Mouse (Mus musculus) layer of hippocampus, postnatal 14 days (tissue): ENCODE data around the gene Gcn1l1. TPM values are rescaled to one million over a fixed set of nuclear protein-coding genes. Genes with fewer than 3 reads are reported as not detected.
A peak's percentile ranks its signal among the peaks of the same experiment; 100 is the strongest.
"Not testable (repeated sequence)": the region's sequence is repeated elsewhere in the genome, so short reads cannot be mapped to it uniquely, and the experiment has no call there.

ENCODE experiments used
- DNase-seq, 2 experiments: peaks; one replicate each; pipeline ENCODE4 v3.0.0; 2021 to 2022; ENCODE audit warnings: low spot score in 2 of 2, mixed read lengths in 1 of 2
- long read RNA-seq, 2 experiments: library from polyadenylated mRNA; stranded (forward); transcript quantifications; one replicate each; pipeline ENCODE4 v2.0.0; 2021
- total RNA-seq, 2 experiments: library from RNA; stranded (reverse); gene quantifications; 2 replicates each; pipeline ENCODE4 v1.2.3; 2021

Gcn1l1 gene
- total RNA-seq, result 10 to 100 TPM; 69.1 to 71.5 TPM
- long read RNA-seq, experiment 1, partial matches to known transcripts, result 34 of 38 reads
- long read RNA-seq, experiment 1, other reads (novel, unspliced or antisense), result 3 of 38 reads
- long read RNA-seq, experiment 2, full-length matches to known transcripts, result 3 of 36 reads
- long read RNA-seq, experiment 2, partial matches to known transcripts, result 29 of 36 reads
- long read RNA-seq, experiment 2, other reads (novel, unspliced or antisense), result 4 of 36 reads

GRCm38 (mm10) chr5:115564737-115565393 is at the start of gene Gcn1l1:
Gene Gcn1l1 (plus strand): TSS chr5:115565254.
- DNase-seq, result peak; percentile 75 to 77

DNA sequence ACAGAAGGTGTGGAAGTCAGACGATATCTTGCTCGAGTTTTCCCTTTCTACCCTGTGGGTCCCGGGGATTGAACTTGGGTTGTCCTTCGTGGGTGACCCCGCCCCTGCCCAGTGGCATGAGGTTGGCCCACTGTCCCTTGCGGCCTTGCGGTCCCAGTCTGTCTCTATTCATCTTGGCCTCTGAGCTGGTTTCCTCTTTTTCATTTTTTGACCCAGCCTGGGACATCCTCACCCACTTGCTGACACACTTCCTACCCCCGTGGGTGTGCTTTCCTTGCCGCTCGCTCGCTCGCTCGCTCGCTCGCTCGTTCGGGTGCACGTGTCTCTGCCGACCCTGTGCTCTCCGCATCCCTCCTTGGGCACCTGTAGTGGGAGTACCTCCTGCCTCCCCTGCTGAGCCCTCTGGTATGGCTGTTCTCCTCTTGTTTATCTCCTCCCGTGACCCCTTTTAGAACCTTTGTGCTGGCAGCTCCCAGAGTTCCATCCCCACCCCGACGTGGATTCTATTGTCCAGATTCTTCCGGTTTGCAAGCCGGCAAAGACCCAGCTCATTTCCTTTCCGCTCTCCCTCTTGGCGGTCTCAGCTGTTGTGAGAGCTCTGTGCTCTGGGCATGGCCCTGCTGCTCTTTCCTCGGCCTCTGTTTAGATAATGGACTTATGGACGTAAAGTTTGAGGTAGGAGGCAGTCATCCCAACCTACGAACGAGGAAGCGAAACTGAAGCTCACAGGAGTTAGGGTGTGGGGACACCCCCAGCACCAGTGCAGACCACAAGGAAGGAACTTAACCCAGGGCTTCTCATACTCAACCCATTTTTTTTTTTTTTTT is 48.8 kb upstream of the Gcn1l1 start:
- DNase-seq, result no peak

GRCm38 (mm10) chr5:115516908-115517307 is 48.1 kb upstream of the Gcn1l1 start:
- no peak for DNase-seq

GRCm38 (mm10) chr5:115517501-115517900 is 47.6 kb upstream of the Gcn1l1 start:
- DNase-seq, result no peak

- not testable (repeated sequence) for DNase-seq
Observed at GRCm38 (mm10) chr5:115518214-115518613, 46.8 kb upstream of the Gcn1l1 start.

DNA sequence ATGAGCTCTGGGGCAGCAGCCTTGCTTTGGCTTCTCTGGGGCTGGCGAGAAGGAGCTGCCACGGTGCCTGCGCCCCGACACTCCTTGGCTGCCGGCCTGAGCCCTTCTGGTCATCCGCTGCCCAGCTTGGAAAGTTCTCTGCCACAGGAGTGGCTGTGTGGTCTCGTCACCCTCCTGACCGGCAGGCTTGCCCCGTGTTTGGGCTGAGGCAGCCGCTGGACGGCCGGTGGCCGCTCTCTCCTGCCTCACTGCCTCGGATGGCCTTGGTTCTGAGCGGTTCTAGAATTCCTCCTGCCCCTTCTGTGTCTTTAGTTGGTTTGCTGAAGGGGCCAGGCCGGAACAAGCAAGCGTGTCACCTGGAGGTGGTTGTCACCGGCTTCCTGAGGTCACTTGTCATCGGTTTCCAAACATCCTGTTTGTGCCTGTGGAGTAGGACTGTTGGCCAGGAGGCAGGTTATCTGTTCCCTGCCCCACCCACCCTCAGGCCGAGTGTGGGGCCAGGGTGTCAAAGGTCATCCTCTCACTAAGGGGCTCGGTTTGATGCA is 44.7 kb upstream of the Gcn1l1 start:
- DNase-seq, result no peak

DNA sequence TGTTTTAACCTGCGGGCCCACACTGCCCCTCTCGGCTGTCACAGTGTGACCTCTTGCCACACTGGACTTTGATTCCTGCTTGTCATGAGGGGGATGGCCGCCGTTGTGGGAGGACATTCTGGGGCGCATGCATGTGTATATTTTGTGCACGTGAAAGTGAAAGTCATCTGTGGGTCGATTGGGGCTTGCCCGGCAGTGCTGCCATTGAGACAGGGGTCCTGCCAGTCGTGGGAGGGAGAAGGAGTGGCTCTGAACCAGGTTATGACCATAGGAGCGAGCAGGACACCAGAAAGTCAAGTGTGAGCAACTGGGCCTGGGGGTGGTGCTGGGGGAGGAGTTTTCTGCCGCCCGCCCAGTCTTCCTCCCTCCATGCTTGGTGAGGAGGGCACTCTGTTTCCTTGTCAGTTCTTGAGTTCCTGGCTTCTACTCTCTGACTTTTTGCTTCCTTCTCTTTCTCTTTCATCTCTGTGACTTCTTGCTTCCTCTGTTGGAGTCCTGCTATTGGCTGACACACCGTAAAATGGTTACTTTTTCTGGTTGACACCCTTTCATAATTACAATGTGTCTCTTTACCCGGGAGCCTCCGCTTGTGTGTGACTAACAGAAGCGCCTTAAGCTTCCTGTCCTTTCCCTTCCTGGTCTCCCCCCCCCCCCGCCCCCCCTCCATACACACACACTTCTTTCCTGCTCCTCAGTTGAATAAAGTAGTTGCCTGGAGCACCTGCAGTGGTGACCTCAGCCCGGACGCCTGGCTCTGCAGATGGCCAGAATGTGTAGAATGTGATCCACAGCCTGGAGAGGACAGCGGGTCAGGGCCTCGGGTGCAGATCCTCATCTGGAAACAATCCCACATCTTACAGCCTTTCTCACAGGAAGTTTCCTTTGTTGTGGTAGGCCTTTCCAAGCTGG is 43.2 kb upstream of the Gcn1l1 start:
- no peak for DNase-seq

DNA sequence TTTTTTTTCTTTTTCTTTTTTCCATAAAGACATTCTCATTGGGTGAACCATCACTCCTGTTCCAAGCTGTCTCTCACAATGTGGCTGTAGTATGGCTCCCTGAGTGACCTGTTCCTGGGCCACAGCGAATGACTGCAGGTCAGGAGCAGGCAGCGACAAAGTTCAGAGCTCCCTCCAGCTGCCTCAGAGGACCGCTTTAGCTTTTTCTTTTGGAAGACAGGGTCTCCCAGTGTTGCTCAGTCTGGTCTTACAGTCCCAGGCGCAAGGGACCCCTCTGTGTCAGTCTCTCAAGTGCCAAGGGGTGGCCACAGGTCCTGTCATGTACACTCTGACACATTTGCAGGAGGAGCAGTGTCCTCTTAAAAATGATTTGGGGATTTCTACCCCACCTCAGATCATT is 42.5 kb upstream of the Gcn1l1 start:
- no peak for DNase-seq

GRCm38 (mm10) chr5:115522981-115523499 is 42.0 kb upstream of the Gcn1l1 start:
- no peak for DNase-seq

GRCm38 (mm10) chr5:115523971-115524370 is 41.1 kb upstream of the Gcn1l1 start:
- no peak for DNase-seq

DNA sequence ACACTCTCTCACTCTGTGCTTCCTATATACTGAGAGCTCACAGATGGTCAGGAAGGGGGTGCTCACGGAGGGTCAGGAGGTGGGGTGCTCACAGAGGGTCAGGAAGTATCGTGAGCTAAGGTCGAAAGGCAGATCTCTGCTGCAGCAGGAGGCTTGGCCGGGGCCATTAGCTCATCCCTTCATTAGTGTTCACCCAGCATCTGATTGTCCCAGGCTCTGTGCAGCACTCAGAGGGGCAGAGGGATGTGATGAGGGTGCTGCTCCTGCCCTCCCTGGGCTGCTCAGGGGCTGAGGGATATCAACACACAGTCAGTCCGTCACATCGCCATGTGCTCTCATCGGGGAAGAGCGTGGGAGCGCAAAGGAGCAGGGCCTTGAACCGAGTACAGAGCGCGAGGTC is 40.6 kb upstream of the Gcn1l1 start:
- DNase-seq, result no peak

GRCm38 (mm10) chr5:115525416-115525815 is 39.6 kb upstream of the Gcn1l1 start:
- DNase-seq, result no peak

DNA sequence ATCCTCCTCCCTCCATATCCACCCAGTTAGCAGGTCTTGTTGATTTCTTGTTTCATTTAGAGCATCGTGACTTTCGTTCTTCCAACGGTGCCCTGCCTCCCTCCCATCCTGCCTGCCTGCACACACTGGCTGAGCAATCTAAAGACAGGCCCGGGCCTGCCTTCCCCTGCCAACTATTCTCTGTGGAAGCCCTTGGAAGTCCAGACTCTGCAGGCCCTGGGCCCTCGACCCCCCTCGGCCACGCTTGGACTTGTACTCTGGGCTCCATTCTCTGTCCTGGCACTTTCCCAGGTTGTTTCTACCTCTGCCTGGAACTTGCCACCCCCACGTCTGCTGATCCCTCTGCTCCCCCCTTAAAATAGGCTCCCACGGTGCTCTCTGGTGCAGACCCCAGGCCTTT is 39.1 kb upstream of the Gcn1l1 start:
- DNase-seq, result no peak

DNA sequence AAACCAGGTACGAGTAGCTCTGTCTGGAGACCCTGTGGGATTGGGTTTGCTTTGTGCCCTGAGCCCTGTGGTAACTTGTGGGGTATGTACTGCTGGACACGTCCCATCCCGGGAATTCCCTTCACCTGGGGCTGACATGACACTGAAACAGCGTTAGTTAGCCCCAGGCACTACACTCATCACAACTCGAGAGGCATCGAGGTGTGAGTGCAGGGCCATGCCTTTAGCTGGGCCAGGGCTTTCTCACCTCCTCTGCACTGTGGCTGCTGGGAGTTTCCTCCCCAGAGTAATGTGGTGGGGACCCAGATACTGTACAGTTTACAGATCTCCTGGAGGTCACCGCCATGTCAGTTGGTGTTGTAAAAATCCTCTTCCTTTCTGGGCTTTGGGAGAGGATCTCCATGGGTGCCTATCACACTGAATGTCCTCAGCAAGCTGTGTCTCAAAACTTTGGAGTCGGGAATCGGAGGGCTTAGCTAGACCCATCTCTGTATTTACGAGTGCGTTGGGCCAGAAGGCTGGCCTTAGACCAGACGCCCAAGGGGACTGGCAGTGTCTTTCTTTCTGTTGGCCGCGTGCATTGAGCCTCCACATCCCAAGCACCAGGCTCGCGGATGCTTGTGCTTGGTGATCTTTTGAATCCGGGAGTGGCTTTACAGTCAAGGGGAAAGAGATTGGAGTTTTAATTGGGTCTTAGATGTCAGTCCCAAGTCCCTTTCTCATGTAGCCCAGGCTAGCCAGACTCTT is 38.4 kb upstream of the Gcn1l1 start:
- no peak for DNase-seq

DNA sequence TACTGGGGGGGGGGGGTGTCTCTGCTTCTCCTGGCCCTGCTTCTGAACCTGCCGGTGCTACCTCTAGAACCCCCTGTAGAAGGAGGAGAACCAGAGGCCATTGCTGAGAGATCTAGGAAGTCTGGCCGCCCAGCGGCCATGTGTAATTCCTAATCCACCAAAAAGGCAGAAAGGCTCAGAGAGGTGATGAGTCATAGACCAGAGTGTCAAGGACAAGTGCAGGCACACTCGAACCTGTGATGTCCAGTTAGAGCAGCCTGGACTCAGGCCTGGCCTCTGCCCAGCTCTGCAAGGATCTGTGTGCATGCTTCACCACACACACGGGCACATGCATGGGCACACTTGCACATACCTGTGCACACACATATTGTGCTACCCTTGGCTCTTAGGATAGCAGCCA is 36.9 kb upstream of the Gcn1l1 start:
- no peak for DNase-seq

- no peak for DNase-seq
Observed at GRCm38 (mm10) chr5:115529364-115529741, 35.7 kb upstream of the Gcn1l1 start.

DNA sequence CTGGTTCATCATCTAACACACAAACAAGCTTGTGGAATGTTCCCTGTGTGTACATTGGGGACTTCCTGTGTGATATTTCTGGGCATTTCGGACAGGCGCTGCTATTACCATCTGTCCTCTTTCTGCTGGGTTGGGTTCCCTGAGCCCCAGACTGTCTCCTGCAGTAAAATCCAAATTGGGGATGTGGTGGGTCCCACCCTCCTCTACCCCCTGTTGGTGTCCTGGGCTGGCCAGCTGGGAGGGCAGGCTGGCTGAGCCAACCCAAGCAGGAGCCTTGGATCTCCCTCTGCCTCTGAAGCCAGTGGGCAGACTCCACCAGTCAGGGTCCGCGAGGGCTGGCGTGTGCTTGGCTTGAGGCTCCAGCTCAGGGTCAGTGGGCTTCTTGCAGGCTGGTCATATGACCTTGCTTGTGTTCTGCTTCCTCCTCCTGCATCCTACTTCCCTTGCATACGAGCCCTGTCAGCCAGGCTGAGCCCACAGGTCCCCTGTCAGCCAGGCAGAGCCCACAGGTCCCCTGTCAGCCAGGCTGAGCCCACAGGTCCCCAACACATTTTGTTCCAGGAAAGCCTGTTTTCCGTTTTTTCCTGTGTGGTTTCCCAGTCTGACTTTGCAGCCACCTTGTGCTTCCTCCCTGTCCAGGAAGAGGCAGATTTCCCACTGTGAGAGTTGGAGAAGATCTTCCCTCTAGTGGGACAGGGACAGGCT is 35.2 kb upstream of the Gcn1l1 start:
- no peak for DNase-seq

DNA sequence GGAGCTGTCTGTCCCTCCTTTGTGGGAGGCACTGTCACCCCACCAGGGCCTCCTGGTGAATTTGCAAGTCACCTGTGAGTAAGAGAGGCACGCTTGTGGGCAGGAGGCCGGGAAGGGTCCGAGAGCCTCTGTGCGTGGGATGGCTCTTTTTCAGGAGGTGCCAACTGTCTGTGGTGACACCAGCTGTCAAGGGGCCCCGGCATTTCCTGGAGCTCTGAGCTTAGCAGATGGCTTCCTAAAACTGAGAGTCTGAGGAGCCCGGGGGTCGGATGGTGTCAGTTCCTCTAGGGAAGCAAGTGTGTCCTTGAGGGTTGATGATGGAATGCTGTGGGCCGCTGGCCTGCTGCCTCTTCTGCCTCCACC is 34.6 kb upstream of the Gcn1l1 start:
- no peak for DNase-seq

- peak; percentile 50 to 71 for DNase-seq
Observed at GRCm38 (mm10) chr5:115531671-115532270, 33.3 kb upstream of the Gcn1l1 start.
